Mouse (Mus musculus) testis, adult 2 months (tissue): ENCODE results near the gene Dthd1. TPM values are rescaled to one million over a fixed set of nuclear protein-coding genes. Genes with fewer than 3 reads are reported as not detected.

Experiments
- H3K27ac ChIP-seq: fragments of 200-500 bp; 2 replicates; pipeline ENCODE4 v1.5.1; 2012; ENCODE audit warnings: low read depth, low read length; ENCODE audit not compliant: control insufficient read depth, insufficient read depth
- H3K27me3 ChIP-seq: fragments of 200-500 bp; 2 replicates; pipeline ENCODE4 v1.6.1; 2012; ENCODE audit warnings: mild to moderate bottlenecking, low read length, moderate library complexity; ENCODE audit not compliant: control insufficient read depth, insufficient read depth
- H3K36me3 ChIP-seq: fragments of 200-500 bp; 2 replicates; pipeline ENCODE4 v1.6.1; 2012; ENCODE audit warnings: mild to moderate bottlenecking, low read length; ENCODE audit not compliant: control insufficient read depth, insufficient read depth
- H3K4me1 ChIP-seq: fragments of 200-500 bp; 2 replicates; pipeline ENCODE4 v1.6.1; 2012; ENCODE audit warnings: low read length; ENCODE audit not compliant: control insufficient read depth, insufficient read depth
- H3K4me3 ChIP-seq: fragments of 200-500 bp; 2 replicates; pipeline ENCODE4 v1.5.1; 2012; ENCODE audit warnings: low read depth, mild to moderate bottlenecking, low read length, moderate library complexity, mixed read lengths; ENCODE audit not compliant: control insufficient read depth
- CTCF ChIP-seq: fragments of 200-500 bp; IDR thresholded peaks from 2 replicates; pipeline ENCODE4 v1.5.1; 2012; ENCODE audit warnings: low read depth, mild to moderate bottlenecking, inconsistent platforms, low read length, moderate library complexity; ENCODE audit not compliant: control insufficient read depth, insufficient read depth, insufficient replicate concordance
- POLR2A ChIP-seq: fragments of 200-500 bp; IDR thresholded peaks from 2 replicates; pipeline ENCODE4 v1.6.1; 2012; ENCODE audit warnings: low read depth, mild to moderate bottlenecking, inconsistent platforms, low read length, moderate library complexity; ENCODE audit not compliant: control insufficient read depth
- polyA plus RNA-seq: library from polyadenylated mRNA; depleted of rRNA; stranded (reverse); fragments of >200 nt; gene quantifications from 2 replicates; pipeline ENCODE4 v1.2.3, GENCODE M21; 2012; rRNA removed

Gene Dthd1
- polyA plus RNA-seq, 1 experiment = 0.04 TPM

GRCm38 (mm10) chr5:62867003-62867402, 53.4 kb downstream of the Dthd1 start:
- H3K4me3 ChIP-seq = no peak overlapping the region
- no peaks in the 10 kb centered on the region for H3K36me3 ChIP-seq
- H3K27me3 ChIP-seq = no peaks in the 10 kb centered on the region
- no peaks in the 10 kb centered on the region for H3K4me1 ChIP-seq
- no peak overlapping the region for H3K27ac ChIP-seq
- no peak for TF ChIP-seq POLR2A
- TF ChIP-seq CTCF = no peak

GRCm38 (mm10) chr5:62879530-62879929, 65.9 kb downstream of the Dthd1 start:
- TF ChIP-seq CTCF (no peak), POLR2A (no peak)
- H3K4me1 ChIP-seq = no peaks in the 10 kb centered on the region

GRCm38 (mm10) chr5:62895326-62895725, 81.7 kb downstream of the Dthd1 start:
- no peaks in the 10 kb centered on the region for H3K4me1 ChIP-seq
- H3K4me3 ChIP-seq = no peak overlapping the region
- TF ChIP-seq POLR2A = no peak
- TF ChIP-seq CTCF = no peak
- no peaks in the 10 kb centered on the region for H3K27me3 ChIP-seq
- H3K27ac ChIP-seq = no peak overlapping the region
- H3K36me3 ChIP-seq = no peaks in the 10 kb centered on the region

More at GRCm38 (mm10) chr5:62879530-62879929, 65.9 kb downstream of the Dthd1 start:
- Histone ChIP-seq H3K4me3 (no peak overlapping the region), H3K27ac (no peak overlapping the region), H3K27me3 (no peaks in the 10 kb centered on the region), H3K36me3 (no peaks in the 10 kb centered on the region)

GRCm38 (mm10) chr5:62906954-62907353, 93.3 kb downstream of the Dthd1 start:
- no peaks in the 10 kb centered on the region for H3K27me3 ChIP-seq
- no peaks in the 10 kb centered on the region for H3K36me3 ChIP-seq
- TF ChIP-seq POLR2A (no peak), CTCF (no peak)
- H3K4me3 ChIP-seq = no peak overlapping the region
- no peak overlapping the region for H3K27ac ChIP-seq
- H3K4me1 ChIP-seq = no peaks in the 10 kb centered on the region

GRCm38 (mm10) chr5:62909074-62909473, 95.5 kb downstream of the Dthd1 start:
- Histone ChIP-seq H3K27ac (no peak overlapping the region), H3K4me1 (no peaks in the 10 kb centered on the region), H3K27me3 (no peaks in the 10 kb centered on the region), H3K4me3 (no peak overlapping the region), H3K36me3 (no peaks in the 10 kb centered on the region)
- TF ChIP-seq CTCF (no peak), POLR2A (no peak)

GRCm38 (mm10) chr5:62924616-62925015, 111.0 kb downstream of the Dthd1 start:
- H3K4me3 ChIP-seq = no peak overlapping the region
- no peaks in the 10 kb centered on the region for H3K36me3 ChIP-seq
- no peak overlapping the region for H3K27ac ChIP-seq
- no peak for TF ChIP-seq CTCF
- no peak for TF ChIP-seq POLR2A
- H3K4me1 ChIP-seq = no peaks in the 10 kb centered on the region
- no peaks in the 10 kb centered on the region for H3K27me3 ChIP-seq

Other genes with a start within 250 kb of the Dthd1 start
- gene Arap2, start 47.7 kb upstream of the Dthd1 start, polyA plus RNA-seq = 2.2 and 2.7 TPM in 2 replicates